Mouse (Mus musculus) cerebellum, adult 2 months (tissue): ENCODE measurements at regions not wholly inside any gene's neighbourhood (a gene's known extent, or its start where the extent isn't known, plus 50 kb on each side); places are given as distances from the start of the nearest gene placed in this dataset.

Experiments
- DNase-seq, 2 experiments: peaks; one replicate each; pipeline ENCODE4 v3.0.0; 2021
- H3K27ac ChIP-seq: fragments of 200-500 bp; 2 replicates; pipeline ENCODE4 v1.5.1; 2012; ENCODE audit warnings: low read length, control low read depth, inconsistent platforms; ENCODE audit not compliant: insufficient read depth
- H3K27me3 ChIP-seq: fragments of 200-500 bp; 2 replicates; pipeline ENCODE4 v1.6.1; 2012; ENCODE audit warnings: inconsistent platforms, mild to moderate bottlenecking, low read length, moderate library complexity; ENCODE audit not compliant: control insufficient read depth, insufficient read depth
- H3K4me1 ChIP-seq: fragments of 200-500 bp; 2 replicates; pipeline ENCODE4 v1.6.1; 2011; ENCODE audit warnings: low read length; ENCODE audit not compliant: control insufficient read depth, insufficient read depth
- H3K4me3 ChIP-seq: fragments of 200-500 bp; replicated peaks from 2 replicates; pipeline ENCODE3; 2011; ENCODE audit warnings: mild to moderate bottlenecking, low read depth, low read length, control low read depth; ENCODE audit not compliant: insufficient read depth
- CTCF ChIP-seq: fragments of 200-500 bp; IDR thresholded peaks from 2 replicates; pipeline ENCODE4 v1.5.1; 2011; ENCODE audit warnings: low read depth, mild to moderate bottlenecking, control low read depth, low read length, moderate library complexity, borderline replicate concordance; ENCODE audit not compliant: insufficient read depth
- POLR2A ChIP-seq: fragments of 200-500 bp; IDR thresholded peaks from 2 replicates; pipeline ENCODE4 v1.6.1; 2011; ENCODE audit warnings: low read length, control low read depth, borderline replicate concordance; ENCODE audit not compliant: insufficient read depth
- WGBS: fragments of 180-500 bp; shearing (Covaris S2); methylation state at CpG from one replicate; pipeline ENCODE4 v1.1.7; 2018; 5-methylcytosine and 5-hydroxymethylcytosine counted together

- Histone ChIP-seq H3K27me3 (no peaks in the 10 kb centered on the region), H3K27ac (no peak overlapping the region), H3K4me3 (no peak overlapping the region), H3K4me1 (no peaks in the 10 kb centered on the region)
- no peak for TF ChIP-seq POLR2A
- no peak for TF ChIP-seq CTCF
- WGBS, result 83% methylated on average over 22 of the region's 22 CpGs
- DNase-seq, result no peak
Observed at GRCm38 (mm10) chr6:143326956-143327722, 160.1 kb downstream of the Etnk1 start.

- DNase-seq, result no peak
- Histone ChIP-seq H3K27ac (no peak overlapping the region), H3K27me3 (no peaks in the 10 kb centered on the region), H3K4me1 (no peaks in the 10 kb centered on the region; the same call in 1 of the 2 replicates), H3K4me3 (no peak overlapping the region)
- WGBS, result 88% methylated on average over 8 of the region's 8 CpGs
- TF ChIP-seq POLR2A, result no peak
- no peak for TF ChIP-seq CTCF
Observed at GRCm38 (mm10) chr6:143327788-143328187, 160.8 kb downstream of the Etnk1 start.

- no peak for DNase-seq
- TF ChIP-seq POLR2A (no peak), CTCF (no peak)
- no peaks in the 10 kb centered on the region for H3K27me3 ChIP-seq
- H3K27ac ChIP-seq, result no peak overlapping the region
- no peak overlapping the region for H3K4me3 ChIP-seq
- WGBS, result 78% methylated on average over 9 of the region's 9 CpGs
- H3K4me1 ChIP-seq, result no peaks in the 10 kb centered on the region; the same call in 1 of the 2 replicates
Observed at GRCm38 (mm10) chr6:143328202-143328601, 161.2 kb downstream of the Etnk1 start.

GRCm38 (mm10) chr6:143329096-143329495, 162.1 kb downstream of the Etnk1 start:
- 79% methylated on average over 5 of the region's 5 CpGs for WGBS
- Histone ChIP-seq H3K27me3 (no peaks in the 10 kb centered on the region), H3K4me1 (no peaks in the 10 kb centered on the region; the same call in 1 of the 2 replicates), H3K27ac (no peak overlapping the region), H3K4me3 (no peak overlapping the region)
- TF ChIP-seq POLR2A (no peak), CTCF (no peak)
- DNase-seq, result no peak

- TF ChIP-seq CTCF, result no peak
- TF ChIP-seq POLR2A, result no peak
- no peak overlapping the region for H3K27ac ChIP-seq
- DNase-seq, result no peak
- no peak overlapping the region for H3K4me3 ChIP-seq
- no peaks in the 10 kb centered on the region; the same call in 1 of the 2 replicates for H3K27me3 ChIP-seq
- WGBS, result 89% methylated on average over 8 of the region's 8 CpGs
- no peaks in the 10 kb centered on the region; the same call in 1 of the 2 replicates for H3K4me1 ChIP-seq
Observed at GRCm38 (mm10) chr6:143333493-143333892, 166.5 kb downstream of the Etnk1 start.

GRCm38 (mm10) chr6:143336574-143336973, 169.6 kb downstream of the Etnk1 start:
- Histone ChIP-seq H3K4me3 (no peak overlapping the region), H3K27ac (no peak overlapping the region), H3K27me3 (no peaks in the 10 kb centered on the region; the same call in 1 of the 2 replicates), H3K4me1 (no peaks in the 10 kb centered on the region; the same call in 1 of the 2 replicates)
- WGBS, result 43% methylated on average over 4 of the region's 4 CpGs
- DNase-seq, result no peak
- TF ChIP-seq CTCF, result no peak
- no peak for TF ChIP-seq POLR2A

GRCm38 (mm10) chr6:143349000-143349399, 182.0 kb downstream of the Etnk1 start:
- no peaks in the 10 kb centered on the region for H3K27me3 ChIP-seq
- no peak overlapping the region for H3K27ac ChIP-seq
- 82% methylated on average over 2 of the region's 2 CpGs for WGBS
- TF ChIP-seq CTCF, result no peak
- TF ChIP-seq POLR2A, result no peak
- DNase-seq, result no peak
- H3K4me1 ChIP-seq, result no peaks in the 10 kb centered on the region
- H3K4me3 ChIP-seq, result no peak overlapping the region
